Mouse (Mus musculus) cerebellum, adult 18-20 months (tissue): ENCODE data around the gene Gm43951.

Source experiments
- DNase-seq, 2 experiments: peaks; one replicate each; pipeline ENCODE4 v3.0.0; 2021

Gm43951 gene

DNA sequence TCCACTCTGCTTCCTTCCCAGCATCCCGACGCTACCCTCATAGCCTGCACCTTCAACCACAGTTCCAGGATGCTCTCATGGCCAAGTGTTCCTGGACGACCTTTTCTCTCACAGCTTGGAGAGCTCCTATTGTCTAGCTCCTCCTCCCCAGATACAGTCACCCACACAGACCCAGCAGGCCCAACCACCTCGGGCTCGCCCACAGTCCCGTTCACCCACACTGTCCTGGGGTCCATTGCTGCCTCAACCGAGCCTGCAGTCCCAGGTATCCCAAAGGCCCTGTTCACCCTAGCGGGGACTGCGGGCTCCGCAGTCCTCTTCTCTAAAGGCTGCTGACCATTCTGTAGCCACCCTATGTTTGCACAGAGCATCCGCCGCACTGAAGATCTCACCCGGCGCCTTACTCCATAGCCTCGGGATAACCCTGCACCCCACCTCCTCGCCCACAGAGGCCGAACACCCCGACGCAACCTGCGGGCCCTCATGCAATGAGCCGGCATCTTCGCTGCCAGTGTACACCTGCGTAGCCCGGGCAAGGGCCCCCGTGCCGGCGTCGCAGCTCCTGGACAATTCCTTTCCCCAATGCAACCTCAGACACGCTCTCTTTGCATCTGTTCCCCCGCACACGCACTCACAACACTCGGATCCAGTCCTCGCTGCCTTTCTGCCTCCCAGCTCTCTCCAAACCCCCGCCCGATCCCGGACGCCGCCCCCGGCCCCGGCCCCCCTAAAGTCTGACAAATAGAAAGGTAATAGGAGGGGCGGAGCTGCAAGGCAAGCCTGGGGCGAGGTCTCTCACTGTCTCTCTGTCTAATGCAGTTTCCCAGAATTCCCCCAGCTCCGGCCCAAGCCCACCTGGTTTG lies at the start of gene Gm43951:
Gene Gm43951 (minus strand): TSS at position 500 of the 863 bp plus-strand sequence.
- DNase-seq = peak; percentile 38 to 50

DNA sequence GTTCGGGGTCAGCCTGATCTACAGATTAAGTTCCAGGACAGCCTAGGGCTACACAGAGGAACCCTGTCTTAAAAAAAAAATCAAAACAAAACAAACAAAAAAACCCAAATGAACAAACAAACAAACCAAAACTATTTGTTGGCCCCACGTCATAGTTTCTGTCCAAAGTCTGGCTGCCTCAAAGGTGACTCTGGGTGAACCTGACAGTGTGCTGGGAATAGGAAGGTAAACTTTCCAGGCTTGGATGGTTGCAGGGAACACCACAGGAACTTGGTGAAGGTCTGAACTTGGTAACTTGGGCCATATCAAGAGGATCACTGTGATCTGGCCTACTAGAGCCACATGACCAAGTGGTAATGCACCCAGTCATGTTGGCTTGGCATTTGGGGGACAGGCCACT lies 49.8 kb upstream of the Gm43951 start:
- DNase-seq = no peak

DNA sequence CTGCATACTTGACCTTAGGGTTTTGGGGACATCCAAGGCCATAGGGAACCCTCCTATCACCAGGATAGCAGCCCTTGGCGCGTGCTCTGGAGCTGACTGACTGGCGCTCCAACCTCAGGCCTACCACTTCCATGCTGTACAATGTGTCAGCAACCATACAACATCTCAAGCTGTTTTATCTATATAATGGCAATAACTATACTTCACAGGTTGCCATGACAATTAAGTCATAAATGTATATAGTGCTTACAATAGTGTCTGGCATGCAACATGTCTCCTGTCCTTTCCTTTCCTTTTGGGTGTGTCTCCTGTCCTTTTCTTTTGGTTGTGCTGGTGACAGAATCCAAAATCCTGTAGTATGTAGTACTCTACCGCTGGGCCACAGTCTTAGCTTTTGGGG lies 49.0 kb upstream of the Gm43951 start:
- DNase-seq = no peak

DNA sequence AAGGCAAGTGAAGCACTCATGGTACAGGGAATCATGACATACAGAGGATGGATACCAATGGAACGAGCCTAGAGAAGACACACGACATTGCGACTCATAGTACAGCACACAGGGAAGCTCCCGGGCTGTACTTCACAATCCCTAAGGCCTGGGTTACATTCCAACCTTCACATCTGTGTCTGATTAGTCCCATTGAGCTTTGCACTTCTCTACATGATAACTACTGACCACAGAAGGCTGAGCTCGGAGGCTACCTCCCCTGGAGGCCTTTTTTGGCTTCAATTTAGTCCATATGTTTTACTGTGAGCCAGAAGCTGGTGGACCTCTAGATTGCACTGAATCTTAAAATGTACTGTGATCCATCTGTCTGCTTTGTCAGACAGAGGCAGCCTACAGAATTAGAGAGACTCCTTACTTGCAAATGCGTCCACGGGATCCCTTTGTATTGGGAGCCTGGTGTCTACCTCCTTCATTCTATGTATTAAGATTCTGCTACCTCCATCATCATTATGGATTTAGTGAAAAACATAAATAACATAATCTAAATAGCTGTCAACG lies 38.6 kb upstream of the Gm43951 start:
- DNase-seq = no peak

DNA sequence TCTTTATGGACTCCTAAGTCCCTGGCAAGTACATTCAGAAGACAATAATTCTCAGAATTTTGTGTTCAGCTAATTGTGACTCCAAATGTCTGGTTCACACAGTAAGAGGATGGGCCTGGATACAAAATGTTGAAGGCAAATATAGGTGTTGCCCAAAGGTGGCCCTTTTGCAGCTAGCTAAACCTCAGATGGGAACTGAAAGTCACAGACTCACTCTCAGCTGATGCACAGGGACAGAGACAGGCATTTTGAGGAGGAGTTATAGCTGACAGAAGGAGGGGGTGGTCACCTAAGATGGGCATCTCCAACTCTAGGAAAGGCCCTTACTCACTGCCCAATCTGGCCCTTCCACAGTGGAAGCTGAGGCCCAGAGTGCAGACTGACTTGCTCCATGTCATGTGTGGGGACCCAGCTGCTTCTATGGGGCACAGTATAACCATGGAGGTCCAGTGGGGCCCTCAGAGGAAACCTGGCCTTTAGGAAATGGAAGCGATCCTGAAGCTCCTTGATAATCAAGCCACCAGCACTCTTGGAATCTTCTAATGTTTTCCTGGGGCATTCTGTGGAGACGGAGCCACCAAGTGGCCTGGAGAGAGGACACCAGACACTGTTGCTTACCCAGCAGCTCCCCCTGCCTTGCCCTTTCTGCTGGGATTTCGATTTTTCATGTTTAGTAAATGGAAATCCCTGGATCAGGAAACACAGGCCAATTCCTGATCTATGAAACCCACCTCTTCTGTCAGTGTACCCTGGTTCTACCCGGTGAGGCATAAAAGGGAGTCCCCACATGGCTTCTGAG lies 33.6 kb upstream of the Gm43951 start:
- DNase-seq = no peak

DNA sequence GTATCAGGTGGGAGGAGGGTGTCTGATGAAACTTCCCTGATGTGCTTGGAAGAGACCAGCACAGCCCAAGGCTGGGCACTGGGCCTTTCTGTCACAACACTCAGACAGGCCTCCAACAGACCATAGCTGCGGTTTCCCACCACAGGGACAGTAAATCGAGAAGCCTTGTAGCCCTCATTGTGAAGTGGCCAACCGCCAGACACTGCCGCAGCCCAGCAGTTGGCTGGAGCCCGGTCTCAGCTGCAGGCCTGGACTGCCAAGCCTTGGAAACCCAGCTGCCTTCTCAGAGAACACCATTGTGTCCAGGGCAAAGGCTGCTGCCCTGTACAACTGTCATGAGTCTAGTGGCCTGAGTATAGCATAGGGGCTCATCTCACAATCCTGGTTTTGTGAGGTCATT lies 27.4 kb upstream of the Gm43951 start:
- DNase-seq = peak in 1 of 2 experiments; percentile 35

DNA sequence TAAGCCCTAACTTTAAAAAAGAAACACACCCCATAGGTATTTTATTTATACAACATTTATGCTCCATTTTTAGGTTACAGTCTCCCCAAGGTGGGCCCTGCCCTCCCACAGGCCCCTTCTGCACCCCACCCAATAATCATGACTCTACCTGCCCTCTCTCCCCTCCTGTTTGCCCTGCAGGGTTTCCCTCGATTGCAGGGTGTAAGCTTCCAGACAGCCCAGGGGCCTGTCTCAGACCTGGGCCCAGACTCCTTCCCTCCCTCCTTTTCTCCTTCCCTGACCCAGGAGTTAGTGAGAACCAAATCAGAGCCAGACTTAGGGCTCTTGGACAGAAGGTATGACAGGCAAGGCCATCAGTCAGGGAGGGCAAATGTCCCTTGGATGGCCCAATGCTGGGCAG lies 26.4 kb upstream of the Gm43951 start:
- DNase-seq = no peak

DNA sequence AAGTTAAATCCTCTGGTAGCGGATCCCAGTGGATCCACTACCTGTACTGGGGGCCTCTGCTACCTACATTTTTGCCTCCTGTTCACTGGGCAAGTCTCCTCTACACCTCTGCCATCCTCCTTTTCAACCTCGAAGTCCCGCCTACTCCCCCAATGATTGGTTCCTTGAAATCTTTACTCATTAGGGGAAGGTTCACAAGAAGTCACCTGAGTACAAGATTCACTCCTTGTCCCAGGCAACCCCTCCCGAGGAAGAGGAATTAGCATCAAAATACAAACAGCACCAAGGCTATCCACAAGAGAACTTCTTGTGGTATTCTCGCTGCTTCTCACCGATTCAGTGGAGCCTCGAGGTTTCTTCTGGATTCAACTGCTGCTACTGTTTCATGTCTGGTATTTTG lies 25.4 kb upstream of the Gm43951 start:
- no peak for DNase-seq

DNA sequence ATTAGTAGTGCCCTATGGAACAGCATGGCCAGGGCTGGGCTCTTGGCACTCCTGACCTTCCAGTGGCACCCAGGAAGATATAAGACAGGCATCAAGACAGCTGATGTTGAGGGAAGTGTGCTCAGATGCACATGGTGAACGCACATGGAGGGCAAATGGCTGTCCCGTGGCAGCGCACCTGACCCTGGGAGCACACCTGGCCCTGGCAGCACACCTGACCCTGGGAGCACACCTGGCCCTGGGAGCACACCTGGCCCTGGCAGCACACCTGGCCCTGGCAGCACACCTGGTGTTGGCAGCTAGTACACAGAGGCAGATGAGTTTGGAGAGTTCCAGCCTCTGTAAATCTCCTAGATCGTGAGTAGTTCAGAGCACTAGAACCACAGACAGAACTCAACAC lies 21.9 kb upstream of the Gm43951 start:
- DNase-seq = no peak

DNA sequence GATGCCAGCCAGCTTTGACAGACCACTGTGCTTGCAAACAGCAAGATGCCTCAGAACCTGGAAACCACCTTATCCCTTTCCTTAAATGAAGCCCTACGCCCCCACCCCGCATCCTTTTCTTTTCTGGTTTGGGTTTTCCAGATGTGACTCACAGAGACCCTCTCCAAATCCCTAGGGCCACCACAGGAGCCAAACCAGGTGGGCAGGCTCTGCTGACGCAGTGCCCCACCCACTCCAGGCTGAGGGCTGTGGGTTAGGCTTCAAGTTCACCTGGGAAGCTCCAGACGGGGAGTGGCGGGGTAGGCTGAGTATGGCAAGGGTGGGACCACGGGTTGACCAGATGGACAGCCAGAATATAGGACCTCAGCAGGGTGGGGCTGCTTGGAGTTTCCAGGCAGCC lies 20.3 kb upstream of the Gm43951 start:
- DNase-seq = no peak

DNA sequence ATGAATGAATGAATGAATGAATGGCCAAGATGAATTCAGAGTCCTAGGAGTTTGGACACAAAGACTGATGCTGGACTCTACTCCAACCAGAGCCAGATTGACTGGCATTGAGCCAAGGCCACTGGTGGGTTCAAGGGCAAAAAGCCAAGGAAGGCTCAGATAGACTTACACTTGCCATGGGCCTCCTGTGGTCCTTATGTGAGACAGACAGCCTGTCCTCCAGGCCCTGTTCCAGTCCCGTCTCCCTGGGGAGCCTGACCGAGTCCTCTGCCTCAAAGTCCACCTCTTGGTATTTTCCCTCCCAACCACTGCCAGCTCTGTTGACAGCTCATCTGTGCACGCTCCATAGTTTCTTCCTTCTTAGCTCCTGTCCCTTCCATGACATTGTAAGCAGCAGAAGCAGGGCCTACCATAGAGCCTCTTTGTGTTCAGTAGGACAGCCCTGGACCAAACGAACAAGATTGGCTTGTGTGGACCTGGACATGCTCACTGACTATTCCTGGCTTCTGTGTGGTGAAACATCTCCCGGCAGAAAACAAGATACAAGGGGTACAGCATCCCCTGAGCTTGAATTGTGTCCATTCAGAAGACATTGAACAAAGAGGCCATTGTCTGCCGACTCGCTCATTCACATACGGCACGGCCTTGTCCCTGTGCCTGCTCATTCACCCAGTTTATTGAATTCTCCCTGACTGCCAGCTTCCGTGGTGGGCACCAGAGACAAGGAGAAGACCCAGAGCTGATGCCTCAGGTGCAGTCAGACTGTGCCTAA lies 19.6 kb upstream of the Gm43951 start:
- DNase-seq = peak; percentile 58 to 61

DNA sequence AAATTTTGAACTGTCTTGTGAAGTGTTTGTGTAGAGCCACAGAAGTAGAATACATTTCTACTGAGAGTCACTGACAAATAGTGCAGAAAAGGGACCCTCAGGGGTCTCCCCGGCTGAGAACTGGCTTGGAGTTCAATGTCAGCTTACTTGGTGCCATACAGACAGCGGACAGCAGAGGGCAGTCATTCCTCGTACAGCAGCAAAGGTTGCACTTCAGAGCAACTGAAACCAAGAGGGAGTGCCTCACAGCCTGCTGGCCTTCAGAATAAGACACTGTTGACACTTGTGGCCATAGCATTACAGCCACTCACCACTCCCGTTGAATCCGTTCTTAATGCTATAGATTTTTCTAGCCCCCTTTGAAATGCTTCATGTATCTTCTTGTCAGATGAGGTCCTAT lies 18.2 kb upstream of the Gm43951 start:
- DNase-seq = peak; percentile 74 to 83

DNA sequence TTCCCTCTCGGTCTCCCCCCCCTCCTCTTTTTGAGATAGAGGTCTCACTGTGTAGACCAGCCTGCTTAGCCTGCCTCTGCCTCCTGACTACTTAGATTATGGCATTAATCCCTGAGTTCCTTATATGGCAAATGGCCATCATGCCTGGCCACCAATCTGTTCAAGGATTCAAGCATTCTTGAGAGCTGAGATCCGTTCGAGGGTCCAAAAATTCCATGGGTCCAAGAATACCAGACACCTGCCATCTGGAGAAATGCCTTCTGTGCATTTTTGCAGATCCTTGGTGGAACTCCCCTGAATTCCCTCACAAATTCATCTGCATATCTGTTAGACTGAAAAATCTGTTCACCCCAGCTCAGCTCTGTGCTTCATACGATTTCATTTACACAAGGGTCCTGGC lies 16.8 kb upstream of the Gm43951 start:
- no peak for DNase-seq

DNA sequence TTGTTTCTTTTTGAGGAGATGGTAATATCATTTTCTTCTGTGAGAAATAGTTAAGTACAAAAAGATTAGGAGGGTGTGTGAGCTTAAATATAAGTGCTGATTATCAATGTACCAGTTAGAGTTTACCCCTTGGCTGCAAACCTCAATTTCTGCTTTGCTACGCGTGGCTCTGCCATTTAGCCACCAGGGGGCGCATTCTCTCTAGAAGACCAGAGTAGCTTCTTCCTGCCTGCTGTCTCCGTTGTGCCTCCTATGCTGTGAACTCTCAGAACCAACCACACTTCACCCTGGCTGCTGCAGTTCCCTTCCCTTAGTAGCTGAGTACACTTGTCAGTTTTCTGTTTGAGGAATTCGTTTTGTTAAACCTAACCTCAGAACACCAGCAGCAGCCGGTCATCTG lies 14.6 kb upstream of the Gm43951 start:
- DNase-seq = peak; percentile 63 to 70

DNA sequence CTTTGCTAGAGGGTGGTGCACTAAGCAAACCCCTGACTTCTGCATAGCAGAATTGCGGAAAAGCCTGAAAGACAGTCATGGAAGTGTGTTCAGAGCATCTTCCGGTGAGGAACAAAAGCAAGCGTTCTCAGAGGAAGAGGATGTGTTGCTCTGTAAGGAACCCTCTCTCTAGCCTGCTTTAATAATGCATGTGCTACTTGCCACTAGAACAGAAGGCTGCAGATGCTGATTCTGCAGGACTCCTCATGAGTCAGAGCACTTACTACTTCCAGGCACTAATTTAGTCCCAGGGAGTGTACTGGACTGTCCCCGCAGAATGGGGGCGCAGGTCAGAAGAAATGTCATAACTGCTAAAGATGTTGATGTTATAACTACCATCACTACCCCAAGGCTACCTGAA lies 10.5 kb upstream of the Gm43951 start:
- DNase-seq = no peak

DNA sequence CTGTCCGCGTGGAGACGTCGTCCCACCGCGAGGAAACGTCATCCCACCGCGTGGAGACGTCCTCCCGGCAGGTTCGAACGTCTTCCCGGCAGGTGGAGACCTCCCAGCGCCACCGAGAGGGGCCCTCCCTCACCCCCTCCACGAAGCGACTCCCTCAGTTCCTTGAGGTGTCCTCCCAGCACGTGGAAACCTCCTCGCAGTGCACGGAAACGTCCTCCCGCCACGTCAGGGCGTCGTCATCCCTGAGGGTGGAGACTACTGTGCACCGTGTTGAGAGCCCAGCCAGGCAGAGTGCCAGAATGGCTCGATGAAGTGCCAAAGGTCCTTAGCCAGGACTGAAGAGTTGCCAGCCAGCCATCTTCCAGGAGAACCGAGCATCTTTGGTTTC lies 8.8 kb upstream of the Gm43951 start, which contains the start of gene Med31:
Gene Med31 (minus strand): TSS at position 183 of the 388 bp plus-strand sequence.
- DNase-seq = peak; percentile 85 to 88

DNA sequence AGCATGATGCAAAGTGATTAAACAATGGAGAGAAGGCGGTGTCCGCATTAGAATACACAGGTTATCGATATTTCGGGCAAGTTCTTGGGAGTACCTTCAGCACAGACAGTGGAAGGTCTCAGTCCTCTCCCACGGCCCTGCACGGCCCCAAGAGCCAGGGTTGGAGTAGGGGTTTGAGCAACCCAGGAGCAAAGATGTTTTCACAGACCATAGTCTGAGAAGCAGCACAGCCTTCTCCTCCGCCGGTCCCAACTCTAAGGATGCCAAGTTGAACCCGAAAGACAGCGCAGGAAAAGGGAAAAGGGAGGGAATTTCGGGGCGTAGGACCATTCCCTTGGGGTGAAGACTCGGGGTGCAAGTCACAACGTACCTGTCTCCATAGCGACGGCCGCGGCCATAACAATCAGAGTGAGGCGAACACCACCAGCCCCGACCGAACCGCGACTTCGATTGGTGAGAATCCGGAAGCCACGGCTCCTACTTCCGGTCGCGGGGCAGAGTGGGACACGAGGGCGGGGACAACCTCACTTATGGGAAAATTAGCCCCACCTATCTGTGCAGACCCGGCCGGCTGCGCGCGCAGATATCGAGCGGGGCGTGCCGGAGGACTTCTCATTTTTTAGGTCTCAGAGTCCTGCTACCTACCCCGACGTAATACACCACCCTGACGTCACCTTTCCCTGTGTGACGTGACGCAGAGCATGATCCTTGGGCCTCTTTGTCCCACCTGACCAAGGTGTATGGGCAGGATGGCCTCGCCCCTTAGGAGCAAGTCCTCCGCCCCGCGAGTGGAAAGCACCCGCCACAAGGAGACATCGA lies 8.2 kb upstream of the Gm43951 start:
- DNase-seq = peak; percentile 91 to 95

DNA sequence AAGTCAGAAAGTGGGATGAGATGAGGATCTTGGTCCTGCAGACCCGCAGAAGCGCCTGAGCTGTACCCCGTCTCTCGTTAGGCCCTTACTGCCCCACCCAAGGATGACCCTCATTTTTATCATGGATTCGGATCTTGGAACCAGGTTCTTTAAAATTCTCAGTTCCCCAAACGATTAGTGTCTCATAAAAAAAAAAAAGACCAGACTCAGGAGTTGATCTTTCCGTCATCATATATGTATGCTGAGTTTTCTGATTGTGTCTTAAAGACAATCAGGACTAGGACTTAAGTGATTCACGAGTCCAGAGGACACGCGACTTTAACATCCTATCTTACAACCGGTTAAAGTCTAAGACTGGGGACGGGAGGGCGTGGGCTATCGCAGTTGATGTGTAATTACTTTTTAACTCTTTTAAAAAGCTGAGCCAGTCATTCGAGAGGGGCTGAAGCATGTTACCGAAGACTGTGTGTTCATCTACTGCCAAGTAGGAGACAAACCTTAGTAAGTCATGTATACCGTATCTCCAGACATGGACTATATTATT lies 1.3 kb upstream of the Gm43951 start:
- no peak for DNase-seq

DNA sequence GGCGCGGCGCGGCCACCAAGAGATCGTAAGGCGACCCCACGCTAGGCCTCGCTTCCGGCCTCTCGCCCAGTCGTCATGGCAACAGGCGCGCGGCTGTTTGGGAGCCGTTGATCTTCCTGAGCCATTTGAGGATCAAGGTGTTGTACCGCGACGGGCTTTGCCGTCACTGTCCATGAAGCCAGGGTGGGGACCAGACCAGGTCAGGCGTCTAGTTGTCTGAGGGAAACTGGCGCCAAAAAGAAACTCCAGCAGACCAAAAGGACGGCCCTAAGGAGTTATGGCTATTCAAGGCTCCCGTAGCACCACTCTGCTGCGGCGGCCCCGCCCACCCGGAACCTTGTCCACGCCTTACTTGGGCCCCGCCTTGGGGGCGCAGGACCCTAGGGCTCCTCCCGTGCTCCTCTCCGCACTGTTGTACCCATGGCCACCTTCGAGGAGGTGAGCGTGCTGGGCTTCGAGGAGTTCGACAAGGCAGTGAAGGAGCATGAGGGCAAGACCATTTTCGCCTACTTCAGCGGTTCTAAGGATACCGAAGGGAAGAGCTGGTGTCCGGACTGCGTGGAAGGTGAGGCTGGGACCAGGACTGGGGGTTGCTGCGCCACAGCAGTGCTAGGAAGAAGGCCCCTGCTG lies 679 bp upstream of the Gm43951 start, which contains the start of the genes 4933427D14Rik and Txndc17:
Gene 4933427D14Rik (minus strand): TSS at position 256 of the 630 bp plus-strand sequence.
Gene Txndc17 (plus strand): TSS at position 344 of the 630 bp plus-strand sequence.
- DNase-seq = peak; percentile 86 to 90

DNA sequence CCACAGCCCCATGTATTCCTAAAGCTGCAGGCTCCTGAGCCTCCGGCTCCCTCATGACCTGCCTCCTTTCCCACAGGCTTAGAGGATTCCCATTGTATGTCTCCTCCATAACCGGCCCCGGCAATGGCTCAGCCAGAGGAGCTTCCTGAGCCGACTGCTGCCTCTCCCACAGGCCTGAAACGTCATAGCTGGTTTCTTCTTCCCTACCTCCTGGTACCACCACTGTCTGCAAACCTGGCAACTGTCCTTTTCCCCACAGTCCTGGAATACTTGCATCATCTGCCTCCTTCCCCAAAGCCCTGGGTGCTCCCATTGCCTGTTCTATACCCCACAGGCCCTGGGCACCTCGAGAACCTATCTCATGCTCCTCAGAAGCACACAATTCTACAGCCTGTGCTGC lies 1.4 kb downstream of the Gm43951 start:
- no peak for DNase-seq

DNA sequence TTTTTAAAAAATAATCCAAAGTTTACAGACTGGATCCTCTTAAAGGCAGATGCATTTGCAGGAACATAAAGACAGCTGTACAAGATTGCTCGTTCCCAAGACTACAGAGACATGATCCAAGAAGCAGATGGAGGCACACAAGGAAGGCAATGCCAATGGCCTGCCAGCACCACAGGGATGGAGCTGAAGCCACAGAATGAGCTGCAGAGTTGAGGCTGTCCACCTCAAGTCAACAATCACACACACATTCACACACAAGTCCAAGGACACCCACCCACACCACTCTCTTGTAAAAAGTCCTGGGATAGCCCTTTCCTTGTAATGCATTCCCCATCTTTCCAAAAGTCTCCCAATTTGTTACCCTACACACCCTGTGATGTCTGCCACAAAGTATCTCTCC lies 3.2 kb downstream of the Gm43951 start:
- peak in 1 of 2 experiments; percentile 39 for DNase-seq
